Mouse (Mus musculus): ENCODE data around the gene Ralgapa2.

DNA sequence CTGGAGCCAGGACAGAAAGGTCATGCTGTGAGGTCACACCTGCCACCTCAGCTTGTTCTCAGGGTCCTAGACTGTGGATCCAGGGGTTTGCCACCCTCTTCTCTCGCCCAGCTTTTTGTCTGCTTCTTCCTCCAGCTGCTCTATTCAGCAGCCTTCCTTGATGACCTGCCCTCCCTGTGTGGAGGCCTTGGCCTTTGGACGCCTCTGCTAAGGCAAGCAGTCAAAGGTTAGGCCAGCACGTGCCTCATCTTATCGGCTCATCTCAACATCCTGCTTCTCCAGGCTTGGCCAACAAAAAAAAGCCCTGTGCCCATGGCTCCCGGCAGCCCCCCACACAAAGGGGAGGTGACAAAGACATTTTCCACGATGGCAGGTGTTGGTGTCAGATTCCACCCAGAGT, 264.6 kb downstream of the Ralgapa2 start:
- no peak for TF ChIP-seq MAX (IDR thresholded peaks at IDR 0.05; ENCODE audit: low read length)
- no peak for TF ChIP-seq CTCF (conservative IDR thresholded peaks at IDR 0.05 in 1 of 2, IDR thresholded peaks at IDR 0.05 in 1 of 2; ENCODE audit: low read depth in 2 of 2, low read length in 2 of 2)
- no peak for TF ChIP-seq POLR2AphosphoS2 (IDR thresholded peaks at IDR 0.05; ENCODE audit: low read depth, low read length)
- no peak for TF ChIP-seq MYC (IDR thresholded peaks at IDR 0.05; ENCODE audit: low read depth, low read length)
- TF ChIP-seq TCF12 (IDR thresholded peaks at IDR 0.05; ENCODE audit: low read depth, low read length), result no peak
- no peak for TF ChIP-seq EP300 (IDR thresholded peaks at IDR 0.05; ENCODE audit: low read length)
- TF ChIP-seq ZKSCAN1 (IDR thresholded peaks at IDR 0.05; ENCODE audit: borderline replicate concordance, low read depth, low read length), result no peak
